In genomic region chr11:4336693-4337283, GRCm38 (mm10) we compare ENCODE assay signal across 28 mouse cellular contexts.
DNase-seq lines count a peak whose midpoint lies in the region; ATAC-seq and TF ChIP-seq lines count a peak whose summit lies in the region.
"Had no signal": no experiment of that assay in that cellular context is flagged by ENCODE, and none has a peak within 500 bp of the region (broad histone marks: within the 10 kb centered on the region; RNA-seq: fewer than 3 reads in every experiment).

No protein-coding gene starts in this region.

- TF ChIP-seq CTCF in cerebellum, adult 2 months (IDR thresholded peaks at IDR 0.05; ENCODE audit: borderline replicate concordance, insufficient read depth, low read depth, low read length), result no peak

- peak overlapping the region; percentile 64 for H3K4me3 ChIP-seq in megakaryocyte, embryonic 14.5 days (replicated peaks)
- no peak overlapping the region for H3K4me3 ChIP-seq in ES-E14 (ENCODE audit: insufficient read depth in 1 of 2, low read depth in 1 of 2, low read length in 2 of 2, poor library complexity in 1 of 2, severe bottlenecking in 1 of 2)
- no peak overlapping the region for H3K4me3 ChIP-seq in cerebellum, adult 2 months (replicated peaks; ENCODE audit: insufficient read depth, low read depth, low read length)
- H3K4me3 ChIP-seq: embryonic facial prominence, embryonic 12.5 days; heart, embryonic 15.5 days; hindbrain, embryonic 12.5 days; limb, embryonic 10.5 days; limb, embryonic 15.5 days; liver, embryonic 13.5 days; midbrain, embryonic 12.5 days; neural tube, embryonic 13.5 days had no signal

- WGBS in cerebellum, adult 2 months, result 91% methylated on average over 8 of the region's 8 CpGs

- H3K27me3 ChIP-seq in megakaryocyte, embryonic 14.5 days (replicated peaks), result peaks cover 38% of the 10 kb centered on the region
- no peaks in the 10 kb centered on the region for H3K27me3 ChIP-seq in cerebellum, adult 2 months (ENCODE audit: control insufficient read depth, insufficient read depth, low read length)
- H3K27me3 ChIP-seq: embryonic facial prominence, embryonic 12.5 days; heart, embryonic 15.5 days; hindbrain, embryonic 12.5 days; limb, embryonic 15.5 days; liver, embryonic 13.5 days; midbrain, embryonic 12.5 days; neural tube, embryonic 13.5 days had no signal

- DNase-seq in ES-E14 (ENCODE audit: low read depth, low spot score), result no peak
- no peak for DNase-seq in cerebellum, adult 2 months
- DNase-seq in lung, adult 18-20 months, result no peak
- no peak for DNase-seq in embryo, embryonic 10 days (ENCODE audit: low spot score)
- DNase-seq: adrenal gland, adult 8-10 months; cerebellum, adult 8-10 months; cerebellum, postnatal 36 days; embryo, embryonic 11 days; forebrain, postnatal 0 days; heart, postnatal 36 days; kidney, adult 8-10 months; kidney, postnatal 10 days; layer of hippocampus, adult 9-11 months; liver, embryonic 13.5 days; lung, adult 2 months; lung, postnatal 10 days had no signal

- peaks cover 48% of the 10 kb centered on the region for H3K4me1 ChIP-seq in megakaryocyte, embryonic 14.5 days
- H3K4me1 ChIP-seq in ES-E14 (ENCODE audit: control insufficient read depth in 2 of 2, insufficient read depth in 2 of 2, low read length in 2 of 2, poor library complexity in 1 of 2), result no peaks in the 10 kb centered on the region
- no peaks in the 10 kb centered on the region for H3K4me1 ChIP-seq in cerebellum, adult 2 months (ENCODE audit: control insufficient read depth, insufficient read depth, low read length)
- H3K4me1 ChIP-seq: heart, embryonic 15.5 days; midbrain, embryonic 12.5 days; neural tube, embryonic 13.5 days had no signal

- no peak for ATAC-seq in megakaryocyte, adult 5-6 weeks (ENCODE audit: poor library complexity, severe bottlenecking)
- peak; percentile 39; the same call in 1 of the 2 replicates for ATAC-seq in megakaryocyte-erythroid progenitor cell, adult 5-6 weeks (replicated peaks; ENCODE audit: low FRiP score, low TSS enrichment, poor library complexity, severe bottlenecking)
- ATAC-seq: forebrain, postnatal 0 days; hindbrain, postnatal 0 days; intestine, embryonic 16.5 days had no signal

- no peak for TF ChIP-seq POLR2A in cerebellum, adult 2 months (IDR thresholded peaks at IDR 0.05; ENCODE audit: borderline replicate concordance, insufficient read depth, low read length)

- no peak overlapping the region for H3K27ac ChIP-seq in ES-E14 (ENCODE audit: insufficient read depth, low read depth, low read length, poor library complexity, severe bottlenecking)
- no peak overlapping the region for H3K27ac ChIP-seq in cerebellum, adult 2 months (ENCODE audit: insufficient read depth, low read length)
- H3K27ac ChIP-seq: embryonic facial prominence, embryonic 12.5 days; heart, embryonic 15.5 days; hindbrain, embryonic 12.5 days; hindbrain, postnatal 0 days; limb, embryonic 10.5 days; limb, embryonic 15.5 days; liver, embryonic 13.5 days; midbrain, embryonic 12.5 days; neural tube, embryonic 13.5 days had no signal

- H3K9ac ChIP-seq in ES-E14 (ENCODE audit: insufficient read depth, low read depth, low read length, poor library complexity, severe bottlenecking), result no peak overlapping the region
- H3K9ac ChIP-seq: embryonic facial prominence, embryonic 12.5 days; forebrain, postnatal 0 days; heart, embryonic 15.5 days; hindbrain, embryonic 12.5 days; limb, embryonic 15.5 days; liver, embryonic 13.5 days; midbrain, embryonic 12.5 days; neural tube, embryonic 13.5 days had no signal

- in situ Hi-C loops in ES-E14 (cut with MboI; ENCODE audit: low sequenced_read_pairs in 2 of 2, unreplicated experiment in 2 of 2), result no loop called here

- H3K36me3 ChIP-seq in megakaryocyte, embryonic 14.5 days (replicated peaks; ENCODE audit: low read length), result no peaks in the 10 kb centered on the region
- no peaks in the 10 kb centered on the region; the same call in 1 of the 2 replicates for H3K36me3 ChIP-seq in ES-E14 (ENCODE audit: control insufficient read depth, insufficient read depth, low read length, poor library complexity, severe bottlenecking)
- H3K36me3 ChIP-seq: embryonic facial prominence, embryonic 12.5 days; heart, embryonic 15.5 days; hindbrain, embryonic 12.5 days; limb, embryonic 10.5 days; limb, embryonic 15.5 days; liver, embryonic 13.5 days; midbrain, embryonic 12.5 days; neural tube, embryonic 13.5 days had no signal

- H3K9me3 ChIP-seq in megakaryocyte, embryonic 14.5 days, result no peaks in the 10 kb centered on the region
- no peaks in the 10 kb centered on the region for H3K9me3 ChIP-seq in ES-E14 (ENCODE audit: control insufficient read depth, insufficient read depth, low read depth, low read length)
- H3K9me3 ChIP-seq: embryonic facial prominence, embryonic 12.5 days; heart, embryonic 15.5 days; hindbrain, embryonic 12.5 days; limb, embryonic 10.5 days; limb, embryonic 15.5 days; liver, embryonic 13.5 days; midbrain, embryonic 12.5 days; neural tube, embryonic 13.5 days had no signal

TF ChIP-seq in ES-E14, 5 proteins besides CTCF, POLR2A, EP300 and RAD21:
- peak; percentile 73; the same call in 1 of the 2 replicates for TF ChIP-seq MAFK (IDR thresholded peaks at IDR 0.05; ENCODE audit: insufficient read depth, low read depth, low read length)
- no peak for TF ChIP-seq CHD2 (IDR thresholded peaks at IDR 0.05; ENCODE audit: low read depth, low read length)
